Mouse (Mus musculus) testis, adult 2 months (tissue): ENCODE results near the gene Phf8. TPM values are rescaled to one million over a fixed set of nuclear protein-coding genes. Genes with fewer than 3 reads are reported as not detected.

Source experiments
- H3K27ac ChIP-seq: fragments of 200-500 bp; 2 replicates; pipeline ENCODE4 v1.5.1; 2012; ENCODE audit warnings: low read depth, low read length; ENCODE audit not compliant: control insufficient read depth, insufficient read depth
- H3K27me3 ChIP-seq: fragments of 200-500 bp; 2 replicates; pipeline ENCODE4 v1.6.1; 2012; ENCODE audit warnings: mild to moderate bottlenecking, low read length, moderate library complexity; ENCODE audit not compliant: control insufficient read depth, insufficient read depth
- H3K36me3 ChIP-seq: fragments of 200-500 bp; 2 replicates; pipeline ENCODE4 v1.6.1; 2012; ENCODE audit warnings: mild to moderate bottlenecking, low read length; ENCODE audit not compliant: control insufficient read depth, insufficient read depth
- H3K4me1 ChIP-seq: fragments of 200-500 bp; 2 replicates; pipeline ENCODE4 v1.6.1; 2012; ENCODE audit warnings: low read length; ENCODE audit not compliant: control insufficient read depth, insufficient read depth
- H3K4me3 ChIP-seq: fragments of 200-500 bp; 2 replicates; pipeline ENCODE4 v1.5.1; 2012; ENCODE audit warnings: low read depth, mild to moderate bottlenecking, low read length, moderate library complexity, mixed read lengths; ENCODE audit not compliant: control insufficient read depth
- CTCF ChIP-seq: fragments of 200-500 bp; IDR thresholded peaks from 2 replicates; pipeline ENCODE4 v1.5.1; 2012; ENCODE audit warnings: low read depth, mild to moderate bottlenecking, inconsistent platforms, low read length, moderate library complexity; ENCODE audit not compliant: control insufficient read depth, insufficient read depth, insufficient replicate concordance
- POLR2A ChIP-seq: fragments of 200-500 bp; IDR thresholded peaks from 2 replicates; pipeline ENCODE4 v1.6.1; 2012; ENCODE audit warnings: low read depth, mild to moderate bottlenecking, inconsistent platforms, low read length, moderate library complexity; ENCODE audit not compliant: control insufficient read depth
- polyA plus RNA-seq: library from polyadenylated mRNA; depleted of rRNA; stranded (reverse); fragments of >200 nt; gene quantifications from 2 replicates; pipeline ENCODE4 v1.2.3, GENCODE M21; 2012

Gene Phf8
- polyA plus RNA-seq, 1 experiment: 16.4 TPM

DNA sequence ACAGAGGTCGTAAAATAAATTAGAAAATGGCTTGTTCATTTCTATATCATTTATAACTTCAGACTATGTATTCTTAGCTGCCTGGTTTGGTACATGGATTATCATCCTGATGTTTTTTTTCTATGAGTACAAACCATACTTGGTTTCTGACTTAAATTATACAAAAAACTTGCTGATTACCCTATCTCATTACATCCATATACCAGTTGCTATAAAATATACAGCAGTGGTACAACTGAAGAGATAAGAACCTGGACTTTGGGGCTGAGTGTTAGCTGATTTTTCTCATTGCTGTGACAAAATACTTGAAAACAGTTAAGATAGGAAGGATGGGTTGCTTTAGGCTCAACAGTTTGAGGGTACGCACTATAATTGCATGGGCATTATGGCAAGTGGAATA lies 6.8 kb upstream of the Phf8 start:
- no peaks in the 10 kb centered on the region for H3K4me1 ChIP-seq
- H3K4me3 ChIP-seq: no peak overlapping the region
- H3K27ac ChIP-seq: no peak overlapping the region
- no peaks in the 10 kb centered on the region for H3K36me3 ChIP-seq
- no peak for TF ChIP-seq CTCF
- TF ChIP-seq POLR2A: no peak
- no peaks in the 10 kb centered on the region for H3K27me3 ChIP-seq

DNA sequence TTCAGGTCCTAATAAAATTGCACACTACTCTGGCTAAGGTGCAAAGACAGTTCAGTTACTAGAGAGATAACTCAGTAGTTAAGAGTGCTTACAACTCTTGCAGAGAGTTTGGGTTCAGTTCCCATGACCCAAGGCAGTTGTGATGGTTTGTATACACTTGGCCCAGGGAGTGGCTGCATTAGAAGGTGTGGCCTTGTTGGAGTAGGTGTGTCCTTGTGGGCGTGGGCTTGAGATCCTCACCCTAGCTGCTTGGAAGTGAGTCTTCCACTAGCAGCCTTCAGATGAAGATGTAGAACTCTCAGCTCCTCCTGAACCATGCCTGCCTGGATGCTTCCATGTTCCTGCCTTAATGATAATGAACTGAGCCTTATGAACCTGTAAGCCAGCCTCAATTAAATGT lies 2.3 kb upstream of the Phf8 start:
- no peaks in the 10 kb centered on the region for H3K36me3 ChIP-seq
- H3K4me1 ChIP-seq: no peaks in the 10 kb centered on the region
- H3K27ac ChIP-seq: no peak overlapping the region
- no peak for TF ChIP-seq POLR2A
- no peak for TF ChIP-seq CTCF
- H3K27me3 ChIP-seq: no peaks in the 10 kb centered on the region
- H3K4me3 ChIP-seq: no peak overlapping the region

DNA sequence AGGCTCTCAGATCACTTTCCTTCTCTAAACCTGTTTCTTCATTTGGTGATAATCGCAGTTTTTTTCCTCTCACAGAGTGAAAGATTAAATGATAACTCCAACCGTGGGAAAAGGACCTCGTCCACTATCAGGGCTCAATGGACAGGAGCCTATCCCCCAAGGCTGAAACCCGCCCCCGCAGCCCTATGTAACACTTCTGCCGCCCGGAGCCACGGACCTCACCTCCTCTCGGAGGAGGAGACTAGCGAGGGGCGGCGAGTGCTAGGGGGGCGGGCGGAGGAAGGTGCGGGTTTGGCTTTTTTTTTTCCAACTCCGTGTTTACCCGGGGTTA lies 380 bp upstream of the Phf8 start:
- Histone ChIP-seq H3K36me3 (no peaks in the 10 kb centered on the region), H3K4me1 (no peaks in the 10 kb centered on the region)

DNA sequence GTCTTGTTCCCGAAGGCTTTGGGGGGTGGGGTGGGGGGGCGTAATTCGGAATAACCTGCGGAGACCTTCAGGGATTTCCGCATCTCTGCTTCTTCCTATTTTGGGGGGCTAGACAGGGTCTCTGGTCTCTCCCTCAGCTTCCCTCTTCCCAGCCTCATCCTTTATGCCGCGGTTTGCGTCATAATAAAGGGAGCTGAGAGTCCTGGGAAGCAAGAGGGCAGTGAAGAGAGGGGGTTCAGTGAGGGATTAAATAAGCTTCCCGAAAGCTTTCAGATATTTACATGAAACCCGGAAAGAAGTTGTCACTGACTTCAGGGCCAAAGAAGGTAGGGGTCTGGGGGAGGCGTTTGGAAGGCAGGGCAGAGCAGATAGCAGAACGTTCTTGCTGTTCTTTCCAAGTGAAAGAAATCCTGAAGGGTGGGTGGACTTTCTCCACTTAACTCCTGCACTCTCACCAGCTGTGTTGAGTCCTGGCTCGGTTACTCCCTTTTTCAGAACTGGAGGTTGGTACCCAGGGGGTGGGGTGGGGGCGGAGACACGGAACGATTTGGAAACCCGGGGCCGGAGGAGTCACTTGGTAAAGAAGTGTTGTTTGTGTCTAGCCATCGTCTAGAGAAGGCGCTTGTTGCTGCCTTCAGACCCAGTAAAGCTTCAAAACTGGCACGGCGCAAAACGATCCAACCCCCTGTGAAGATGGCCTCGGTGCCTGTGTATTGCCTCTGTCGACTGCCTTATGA lies 1.5 kb downstream of the Phf8 start:
- Histone ChIP-seq H3K4me1 (no peaks in the 10 kb centered on the region), H3K4me3 (peak overlapping the region; percentile 94), H3K27me3 (no peaks in the 10 kb centered on the region), H3K27ac (peak overlapping the region; percentile 90), H3K36me3 (no peaks in the 10 kb centered on the region)
- TF ChIP-seq POLR2A: no peak
- no peak for TF ChIP-seq CTCF

More for the DNA sequence above, 380 bp upstream of the Phf8 start:
- Histone ChIP-seq H3K4me3 (peak overlapping the region; percentile 94), H3K27ac (peak overlapping the region; percentile 90), H3K27me3 (no peaks in the 10 kb centered on the region)
- TF ChIP-seq POLR2A: no peak
- TF ChIP-seq CTCF: no peak

DNA sequence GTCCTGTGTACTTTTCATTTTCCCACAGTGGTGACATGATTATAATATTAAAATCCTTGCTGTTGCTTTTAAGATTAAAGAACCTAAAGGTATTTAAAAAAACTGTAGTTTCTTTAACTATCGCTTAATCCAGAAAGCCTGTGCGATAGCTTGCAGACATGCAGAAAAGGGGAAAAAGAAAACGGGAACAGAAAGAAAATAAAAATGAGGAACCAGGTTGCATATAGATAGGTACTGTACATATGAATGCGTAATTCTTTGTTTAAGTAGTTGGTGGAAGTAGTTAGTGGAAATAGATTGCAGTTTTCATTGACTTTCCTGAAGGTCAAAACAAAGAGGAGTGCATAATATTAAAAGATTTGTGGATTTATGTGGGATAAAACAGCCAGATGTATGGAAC lies 32.9 kb downstream of the Phf8 start:
- Histone ChIP-seq H3K4me1 (no peaks in the 10 kb centered on the region), H3K36me3 (no peaks in the 10 kb centered on the region), H3K27ac (no peak overlapping the region), H3K27me3 (no peaks in the 10 kb centered on the region), H3K4me3 (no peak overlapping the region)
- TF ChIP-seq CTCF: no peak
- no peak for TF ChIP-seq POLR2A

DNA sequence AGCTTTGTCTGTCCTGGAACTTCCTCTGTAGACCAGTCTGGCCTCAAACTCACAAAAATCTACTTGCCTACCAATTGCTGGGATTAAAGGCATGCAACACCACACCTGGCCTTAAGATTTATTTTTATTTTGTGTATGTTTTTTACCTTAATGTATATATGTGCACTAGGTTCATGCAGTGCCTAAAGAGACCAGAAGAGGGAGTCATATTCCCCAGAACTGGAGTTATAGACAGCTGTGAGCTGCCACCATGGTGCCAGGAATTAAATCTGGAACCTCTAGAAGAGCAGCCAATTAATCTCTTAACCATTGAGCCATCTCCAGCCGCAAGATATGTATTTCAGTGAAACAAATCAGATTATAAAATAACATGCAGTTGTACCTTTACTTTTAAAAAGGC lies 54.7 kb downstream of the Phf8 start:
- no peak overlapping the region for H3K27ac ChIP-seq
- no peaks in the 10 kb centered on the region for H3K36me3 ChIP-seq
- no peaks in the 10 kb centered on the region for H3K27me3 ChIP-seq
- H3K4me1 ChIP-seq: no peaks in the 10 kb centered on the region
- no peak overlapping the region for H3K4me3 ChIP-seq
- TF ChIP-seq POLR2A: no peak
- TF ChIP-seq CTCF: no peak

DNA sequence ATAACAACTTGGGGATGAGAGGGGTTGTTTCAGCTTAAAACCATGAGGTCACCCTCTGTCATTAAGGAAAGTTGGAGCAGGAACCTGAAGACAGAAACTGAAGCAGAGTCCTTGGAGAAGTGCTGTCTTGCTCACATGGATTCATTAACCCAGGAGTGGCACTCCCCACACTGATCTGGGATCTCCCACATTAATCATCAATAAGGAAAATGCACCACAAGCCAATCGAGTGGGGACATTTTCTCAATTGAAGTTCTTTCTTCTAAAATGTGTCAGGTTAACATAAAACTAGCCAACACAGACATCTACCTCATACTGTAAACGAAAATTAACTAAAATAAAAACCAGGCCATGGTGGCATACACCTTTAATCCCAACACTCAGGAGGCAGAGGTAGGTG lies 122.9 kb downstream of the Phf8 start:
- TF ChIP-seq POLR2A (no peak), CTCF (no peak)
- Histone ChIP-seq H3K4me3 (no peak overlapping the region), H3K27ac (no peak overlapping the region), H3K4me1 (no peaks in the 10 kb centered on the region), H3K36me3 (no peaks in the 10 kb centered on the region), H3K27me3 (no peaks in the 10 kb centered on the region)
